Mouse (Mus musculus) heart, postnatal 4 days (tissue): ENCODE results near the gene Hsd17b3. TPM values are rescaled to one million over a fixed set of nuclear protein-coding genes. Genes with fewer than 3 reads are reported as not detected.

Experiments
- DNase-seq: peaks from one replicate; pipeline ENCODE4 v3.0.0; 2021
- total RNA-seq, 2 experiments: library from RNA; stranded (reverse); gene quantifications; 2 replicates each; pipeline ENCODE4 v1.2.3; 2021

Gene Hsd17b3
- not detected for total RNA-seq

DNA sequence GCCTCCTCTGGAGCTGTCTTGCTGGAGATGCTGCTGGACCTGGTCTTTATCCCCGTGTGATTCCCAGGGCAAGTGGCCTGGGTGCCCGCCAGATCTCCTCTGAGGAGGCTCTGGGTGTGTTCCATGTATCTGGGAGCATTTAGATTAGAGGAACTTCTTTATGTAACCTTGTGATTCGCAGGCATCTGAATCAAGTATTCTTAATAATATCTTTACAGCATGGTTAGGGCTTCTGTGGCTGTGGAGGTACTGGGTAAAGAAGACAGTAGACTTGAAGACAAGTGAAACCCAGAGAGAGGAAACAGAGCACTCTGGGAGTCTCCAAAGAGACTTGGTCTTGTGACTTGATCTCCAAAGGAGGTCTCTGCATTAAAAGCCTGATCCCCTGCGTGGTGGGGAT lies at the start of gene Hsd17b3:
Hsd17b3 (minus strand) TSS at position 101 of the 400 bp plus-strand sequence.
- no peak for DNase-seq

GRCm38 (mm10) chr13:64129616-64130375 lies 40.8 kb upstream of the Hsd17b3 start:
- peak; percentile 49 for DNase-seq

DNA sequence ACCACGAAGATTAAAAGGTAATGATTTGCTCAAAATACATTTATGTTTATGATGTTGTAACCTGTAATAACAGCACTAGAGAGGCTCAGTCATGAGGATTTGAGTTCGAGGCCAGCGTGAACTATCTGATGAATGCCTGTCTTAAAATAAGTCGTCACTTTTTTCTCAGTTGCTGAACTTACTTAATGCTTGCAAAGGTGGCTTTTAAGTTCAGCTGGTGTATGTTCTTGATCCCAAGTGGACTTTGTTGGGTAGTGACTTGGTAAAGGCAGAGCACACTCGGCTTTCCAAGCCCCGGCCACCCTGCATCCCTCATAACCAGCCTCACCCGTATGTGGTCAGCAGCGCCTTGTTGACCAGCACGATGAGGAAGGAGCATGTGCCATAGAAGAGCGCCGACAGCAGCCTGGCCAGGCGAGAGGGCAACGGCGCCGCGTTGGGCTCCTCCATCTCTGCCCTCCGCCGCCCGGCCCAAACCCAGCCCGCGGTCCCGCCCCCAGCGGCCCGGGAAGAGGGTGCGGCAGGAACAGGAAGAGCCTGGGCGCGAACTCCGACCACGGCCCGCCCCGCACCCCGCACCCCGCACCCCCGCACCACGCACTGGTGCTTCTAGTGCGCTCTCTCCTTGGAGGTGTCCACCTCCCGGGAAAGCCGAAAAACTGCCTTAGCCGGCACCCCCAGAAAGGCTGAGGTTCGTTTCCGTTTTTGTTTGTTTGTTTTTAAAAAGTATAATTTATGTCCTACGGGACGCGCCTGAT lies 40.0 kb upstream of the Hsd17b3 start, which contains the start of gene Slc35d2:
Slc35d2 (minus strand) TSS at position 511 of the 758 bp plus-strand sequence.
- DNase-seq = peak; percentile 73

GRCm38 (mm10) chr13:64126316-64126715 lies 37.3 kb upstream of the Hsd17b3 start:
- DNase-seq = no peak

DNA sequence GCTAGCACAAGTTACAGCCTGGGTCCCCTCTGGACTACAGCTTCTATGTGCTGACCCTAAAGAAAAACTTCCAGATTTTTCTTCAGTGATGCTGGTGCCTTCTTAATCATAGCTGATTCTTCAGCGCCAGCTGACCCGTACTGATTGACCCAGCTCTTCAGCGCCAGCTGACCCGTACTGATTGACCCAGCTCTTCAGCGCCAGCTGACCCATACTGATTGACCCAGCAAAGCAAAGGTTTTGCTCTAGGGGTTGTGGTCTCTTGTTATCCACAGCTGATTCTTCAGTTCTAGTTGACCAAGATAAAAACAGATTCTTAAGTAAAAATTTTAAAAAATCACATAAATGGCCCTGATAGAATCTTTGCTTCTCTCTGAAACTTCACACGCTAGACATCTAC lies 35.9 kb upstream of the Hsd17b3 start:
- no peak for DNase-seq

DNA sequence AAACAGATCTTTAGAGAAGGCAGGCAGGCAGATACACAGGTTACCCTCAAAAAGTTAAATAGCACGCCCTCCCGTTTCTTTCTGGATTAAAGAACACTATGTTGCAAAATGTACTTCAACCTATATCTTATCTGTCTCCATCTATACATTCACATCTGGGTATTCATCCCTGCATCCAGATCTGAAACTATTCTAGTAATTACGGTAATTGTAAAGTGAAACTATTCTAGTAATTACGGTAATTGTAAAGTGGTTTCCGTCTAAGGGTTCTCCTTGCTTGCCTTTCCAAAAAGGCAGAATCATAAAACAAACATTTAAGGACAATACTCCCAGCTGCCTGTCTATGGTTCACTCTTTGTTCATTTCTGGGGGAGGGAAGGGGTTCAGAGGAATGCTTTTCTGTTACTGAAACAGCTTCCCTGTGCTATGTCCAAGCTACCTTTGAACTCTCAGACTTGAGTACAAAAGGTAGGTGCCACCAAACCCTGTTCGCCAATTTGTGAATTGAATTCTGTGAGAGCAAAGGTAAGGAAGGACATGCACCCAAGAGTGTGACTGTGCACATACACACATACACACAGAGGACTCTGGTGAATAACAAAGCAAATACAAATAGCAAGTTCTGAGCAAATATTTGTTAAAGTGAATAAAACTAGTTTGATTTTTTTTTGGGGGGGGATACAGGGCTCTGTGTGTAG lies 34.6 kb upstream of the Hsd17b3 start:
- no peak for DNase-seq

DNA sequence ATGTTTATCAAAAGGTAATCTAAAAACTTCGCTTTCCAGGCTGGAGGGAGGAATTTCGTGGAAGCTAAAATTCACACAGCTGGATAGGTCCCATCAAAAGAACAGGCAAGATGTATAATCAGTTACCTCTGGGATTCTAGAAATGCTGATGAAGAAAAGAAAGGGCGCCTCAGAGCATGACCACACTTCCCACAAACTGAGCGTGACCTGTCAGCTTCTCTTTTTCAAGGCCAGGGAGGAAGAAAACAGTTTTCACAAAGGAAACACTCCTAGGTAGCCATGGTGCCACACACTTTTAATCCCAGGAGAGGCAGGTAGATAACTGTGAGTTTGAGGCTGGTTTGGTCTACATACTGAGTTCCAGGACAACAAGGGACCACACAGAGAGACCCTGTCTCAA lies 31.7 kb upstream of the Hsd17b3 start:
- no peak for DNase-seq

DNA sequence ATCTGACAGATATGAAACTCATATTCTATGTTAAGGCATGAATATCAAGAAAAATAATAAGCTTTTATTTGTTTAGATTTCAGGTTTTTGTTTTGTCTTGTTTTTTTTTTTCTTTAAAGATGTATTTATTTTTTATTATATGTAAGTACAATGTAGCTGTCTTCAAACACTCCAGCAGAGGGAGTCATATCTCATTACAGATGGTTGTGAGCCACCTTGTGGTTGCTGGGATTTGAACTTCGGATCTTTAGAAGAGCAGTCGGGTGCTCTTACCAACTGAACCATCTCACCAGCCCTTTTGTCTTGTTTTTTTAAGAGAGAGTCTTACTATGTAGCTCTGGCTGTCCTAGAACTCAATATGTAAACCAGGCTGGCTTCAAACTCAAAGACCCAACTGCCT lies 28.4 kb upstream of the Hsd17b3 start:
- DNase-seq = no peak

DNA sequence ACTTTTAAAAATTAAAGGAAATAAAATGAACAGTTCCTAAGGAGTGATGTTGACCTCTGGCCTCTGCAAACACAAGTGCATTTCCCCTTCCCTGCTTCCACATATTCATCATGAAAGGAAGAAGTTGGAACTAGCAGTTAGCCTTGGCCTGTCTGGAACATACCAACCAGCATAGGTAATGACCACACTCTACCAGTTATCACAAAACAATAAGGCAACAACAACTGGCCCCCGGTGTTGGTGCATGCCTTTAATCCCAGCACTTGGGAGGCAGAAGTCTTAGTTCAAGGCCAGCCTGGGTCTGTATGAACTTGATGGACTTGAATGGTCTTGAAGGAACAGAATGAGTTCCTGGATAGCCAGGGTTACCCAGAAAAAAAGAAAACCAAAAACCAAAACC lies 21.4 kb upstream of the Hsd17b3 start:
- no peak for DNase-seq

- no peak for DNase-seq
These were observed 19.4 kb upstream of the Hsd17b3 start for GRCm38 (mm10) chr13:64108381-64108850.

GRCm38 (mm10) chr13:64107535-64107934 lies 18.5 kb upstream of the Hsd17b3 start:
- DNase-seq = no peak

GRCm38 (mm10) chr13:64107105-64107504 lies 18.1 kb upstream of the Hsd17b3 start:
- DNase-seq = no peak

DNA sequence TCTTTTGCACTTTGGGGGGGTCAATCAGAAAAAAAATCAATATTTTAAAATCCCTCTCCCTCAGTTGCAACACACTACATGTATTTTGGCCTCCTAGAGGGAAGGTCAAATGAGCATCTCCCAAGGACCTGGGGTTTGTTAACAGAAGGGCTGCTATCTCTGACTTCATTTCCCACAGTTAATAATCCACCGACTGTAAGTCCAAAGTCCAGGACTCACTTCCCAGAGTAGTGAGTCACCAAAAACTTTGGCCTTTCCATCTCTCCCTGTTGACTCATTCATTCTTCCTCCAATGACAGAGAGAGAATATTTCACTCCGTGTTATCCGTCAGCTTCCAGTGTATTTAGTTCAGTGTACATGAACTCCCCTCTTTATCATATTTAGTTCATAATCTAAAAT lies 16.7 kb upstream of the Hsd17b3 start:
- DNase-seq = no peak

- peak; percentile 52 for DNase-seq
These were observed 11.2 kb upstream of the Hsd17b3 start for GRCm38 (mm10) chr13:64100186-64100585.

DNA sequence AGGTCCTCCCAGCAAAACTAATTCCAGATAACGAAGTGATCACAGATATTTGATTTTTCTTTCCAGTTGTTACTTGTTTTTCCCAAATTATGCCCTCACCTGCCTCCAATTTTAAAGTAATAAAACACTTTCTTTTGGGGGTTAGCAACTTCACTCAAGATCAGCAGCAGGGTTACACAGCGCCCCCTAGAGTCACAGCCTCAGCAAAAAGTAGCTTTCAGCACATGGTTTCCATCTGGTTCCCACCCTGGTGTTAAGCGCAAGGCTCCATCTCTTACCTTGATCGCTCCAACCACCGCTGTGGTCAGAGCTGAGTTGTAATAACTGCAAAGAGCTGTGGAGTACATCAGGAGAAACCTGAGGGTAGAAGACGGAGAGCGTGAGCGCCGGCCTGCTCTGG lies 10.0 kb upstream of the Hsd17b3 start:
- peak; percentile 50 for DNase-seq

- peak; percentile 83 for DNase-seq
These were observed 4.3 kb upstream of the Hsd17b3 start for GRCm38 (mm10) chr13:64093341-64093740.

DNA sequence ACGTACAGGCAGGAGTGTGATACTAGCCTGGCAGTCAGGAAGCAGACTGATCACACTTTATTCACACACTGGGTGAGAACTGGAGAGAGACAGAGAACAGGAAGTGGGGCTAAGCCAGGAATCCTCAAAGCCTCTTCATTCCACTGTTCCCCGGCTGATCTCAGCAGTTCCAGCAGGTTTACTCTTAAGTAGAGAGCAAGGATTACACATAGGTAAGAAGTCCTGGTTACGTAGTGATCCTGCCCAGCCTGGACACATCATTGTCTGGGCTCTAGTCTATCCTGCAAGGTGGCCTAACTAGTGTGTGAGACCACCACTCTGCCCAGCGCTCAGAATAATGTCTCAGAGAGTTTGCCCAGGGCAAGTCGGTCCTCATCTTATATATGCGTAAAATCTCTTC lies 3.7 kb upstream of the Hsd17b3 start:
- no peak for DNase-seq

- DNase-seq = no peak
These were observed 3.1 kb upstream of the Hsd17b3 start for GRCm38 (mm10) chr13:64092141-64092540.

GRCm38 (mm10) chr13:64091006-64091405 lies 2.0 kb upstream of the Hsd17b3 start:
- no peak for DNase-seq

- DNase-seq = no peak
These were observed 1.2 kb upstream of the Hsd17b3 start for GRCm38 (mm10) chr13:64090278-64090677.

DNA sequence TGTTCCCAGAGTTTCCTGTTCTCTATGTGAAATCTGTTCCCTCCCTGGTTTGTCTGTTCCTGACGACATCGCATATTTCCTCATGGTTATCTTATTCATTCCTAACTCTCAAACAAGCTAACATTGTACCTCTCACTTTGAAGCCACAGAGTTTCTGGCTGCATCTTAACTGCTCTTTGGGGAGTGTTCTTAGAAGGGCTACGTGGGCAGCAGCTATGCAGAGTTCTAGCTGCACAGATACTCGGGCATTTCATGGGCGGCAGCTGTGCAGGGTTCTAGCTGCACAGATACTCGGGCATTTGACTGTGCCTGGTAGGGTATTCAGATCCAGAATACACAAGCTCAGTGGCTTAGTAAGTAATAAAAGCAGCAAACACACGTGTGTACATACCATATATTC lies 973 bp downstream of the Hsd17b3 start:
- DNase-seq = no peak

DNA sequence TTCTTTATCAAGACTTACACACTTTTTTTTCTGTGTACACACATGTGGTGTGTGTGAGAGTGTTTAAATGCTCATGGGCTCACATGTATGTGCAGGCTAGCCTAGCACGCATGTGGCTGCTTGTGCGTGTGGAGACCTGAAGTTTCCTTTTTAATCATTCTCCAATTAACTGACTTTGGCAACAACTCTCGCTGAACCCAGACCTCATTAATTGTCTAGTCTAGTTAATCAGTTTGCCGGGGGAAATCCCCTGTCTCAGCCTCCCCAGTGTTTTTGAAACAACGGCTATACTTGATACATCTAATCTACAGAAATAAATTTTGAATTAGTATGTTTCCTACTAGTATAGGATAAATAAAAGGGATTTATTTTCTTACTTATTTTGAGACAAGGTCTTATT lies 3.0 kb downstream of the Hsd17b3 start:
- DNase-seq = no peak

DNA sequence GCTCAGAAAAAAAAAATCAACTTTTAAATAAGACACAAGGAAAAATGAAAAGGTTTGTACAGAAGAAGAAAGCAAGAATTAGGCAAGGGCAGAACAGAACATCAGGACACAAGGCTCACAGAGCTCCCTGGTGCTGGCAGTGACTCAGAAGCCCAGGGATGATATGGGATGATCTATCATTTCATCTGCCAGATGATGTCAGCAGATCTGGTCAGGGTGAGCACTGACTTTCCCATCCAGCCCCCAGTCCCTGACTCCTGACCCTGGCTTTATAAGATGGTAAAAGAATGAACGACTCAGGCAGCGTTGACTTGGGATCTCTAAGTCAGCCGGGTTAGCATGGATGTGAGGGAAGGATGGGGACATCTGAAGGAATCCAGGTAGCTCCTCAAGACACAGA lies 5.7 kb downstream of the Hsd17b3 start:
- no peak for DNase-seq
